Mouse (Mus musculus): ENCODE results near the gene Vil1. TPM values are rescaled to one million over a fixed set of nuclear protein-coding genes. Genes with fewer than 3 reads are reported as not detected.

Vil1 gene
- polyA plus RNA-seq, 1 experiment from 2014 or later, result 5.9 TPM

- no peak overlapping the region for H3K9ac ChIP-seq (replicated peaks; ENCODE audit: low read depth, low read length)
- ATAC-seq (ENCODE audit: insufficient number of reproducible peaks, insufficient read depth, low FRiP score, low read depth), result no peak
- H3K27ac ChIP-seq (ENCODE audit: low read length), result no peak overlapping the region
- H3K4me3 ChIP-seq (ENCODE audit: low read depth, low read length), result no peak overlapping the region
- no peaks in the 10 kb centered on the region for H3K4me1 ChIP-seq (ENCODE audit: control insufficient read depth, insufficient read depth, low read length)
- no peak overlapping the region for H3K4me2 ChIP-seq (replicated peaks; ENCODE audit: low read depth, low read length)
- 53% methylated on average over 8 of the region's 8 CpGs for WGBS
- H3K36me3 ChIP-seq (ENCODE audit: control insufficient read depth, insufficient read depth, low read length), result peaks cover 45% of the 10 kb centered on the region
- H3K27me3 ChIP-seq (ENCODE audit: control insufficient read depth, insufficient read depth, low read length), result no peaks in the 10 kb centered on the region
- no peaks in the 10 kb centered on the region for H3K9me3 ChIP-seq (ENCODE audit: control insufficient read depth, low read depth, low read length)
Observed at GRCm38 (mm10) chr1:74437702-74438427, 28.7 kb downstream of the Vil1 start.

- Histone ChIP-seq H3K4me2 (replicated peaks; ENCODE audit: low read depth, low read length) (no peak overlapping the region), H3K4me1 (ENCODE audit: control insufficient read depth, insufficient read depth, low read length) (no peaks in the 10 kb centered on the region), H3K27me3 (ENCODE audit: control insufficient read depth, insufficient read depth, low read length) (no peaks in the 10 kb centered on the region), H3K27ac (ENCODE audit: low read length) (no peak overlapping the region), H3K9me3 (ENCODE audit: control insufficient read depth, low read depth, low read length) (no peaks in the 10 kb centered on the region), H3K9ac (replicated peaks; ENCODE audit: low read depth, low read length) (no peak overlapping the region), H3K4me3 (ENCODE audit: low read depth, low read length) (no peak overlapping the region), H3K36me3 (ENCODE audit: control insufficient read depth, insufficient read depth, low read length) (peaks cover 49% of the 10 kb centered on the region)
- no peak for ATAC-seq (ENCODE audit: insufficient number of reproducible peaks, insufficient read depth, low FRiP score, low read depth)
- 91% methylated on average over 19 of the region's 19 CpGs for WGBS
Observed at GRCm38 (mm10) chr1:74439166-74439876, 30.1 kb downstream of the Vil1 start.

GRCm38 (mm10) chr1:74444538-74444937 is 35.4 kb downstream of the Vil1 start:
- no peaks in the 10 kb centered on the region for H3K9me3 ChIP-seq (ENCODE audit: control insufficient read depth, low read depth, low read length)
- H3K9ac ChIP-seq (replicated peaks; ENCODE audit: low read depth, low read length), result no peak overlapping the region
- no peak for ATAC-seq (ENCODE audit: insufficient number of reproducible peaks, insufficient read depth, low FRiP score, low read depth)
- H3K4me2 ChIP-seq (replicated peaks; ENCODE audit: low read depth, low read length), result no peak overlapping the region
- H3K36me3 ChIP-seq (ENCODE audit: control insufficient read depth, insufficient read depth, low read length), result peaks cover 51% of the 10 kb centered on the region
- no peak overlapping the region for H3K4me3 ChIP-seq (ENCODE audit: low read depth, low read length)
- H3K27me3 ChIP-seq (ENCODE audit: control insufficient read depth, insufficient read depth, low read length), result no peaks in the 10 kb centered on the region
- no peaks in the 10 kb centered on the region for H3K4me1 ChIP-seq (ENCODE audit: control insufficient read depth, insufficient read depth, low read length)
- WGBS, result 94% methylated on average over 2 of the region's 2 CpGs
- H3K27ac ChIP-seq (ENCODE audit: low read length), result no peak overlapping the region

GRCm38 (mm10) chr1:74452611-74453045 is 43.5 kb downstream of the Vil1 start:
- peak; percentile 67 for ATAC-seq (ENCODE audit: insufficient number of reproducible peaks, insufficient read depth, low FRiP score, low read depth)
- peaks cover 56% of the 10 kb centered on the region for H3K36me3 ChIP-seq (ENCODE audit: control insufficient read depth, insufficient read depth, low read length)
- no peak overlapping the region for H3K27ac ChIP-seq (ENCODE audit: low read length)
- H3K9me3 ChIP-seq (ENCODE audit: control insufficient read depth, low read depth, low read length), result no peaks in the 10 kb centered on the region
- no peak overlapping the region for H3K9ac ChIP-seq (replicated peaks; ENCODE audit: low read depth, low read length)
- WGBS, result 38% methylated on average over 4 of the region's 4 CpGs
- no peaks in the 10 kb centered on the region for H3K4me1 ChIP-seq (ENCODE audit: control insufficient read depth, insufficient read depth, low read length)
- H3K4me3 ChIP-seq (ENCODE audit: low read depth, low read length), result no peak overlapping the region
- H3K27me3 ChIP-seq (ENCODE audit: control insufficient read depth, insufficient read depth, low read length), result no peaks in the 10 kb centered on the region
- H3K4me2 ChIP-seq (replicated peaks; ENCODE audit: low read depth, low read length), result no peak overlapping the region

- H3K9ac ChIP-seq (replicated peaks; ENCODE audit: low read depth, low read length), result no peak overlapping the region
- H3K27me3 ChIP-seq (ENCODE audit: control insufficient read depth, insufficient read depth, low read length), result no peaks in the 10 kb centered on the region
- 77% methylated on average over 2 of the region's 2 CpGs for WGBS
- no peak overlapping the region for H3K27ac ChIP-seq (ENCODE audit: low read length)
- ATAC-seq (ENCODE audit: insufficient number of reproducible peaks, insufficient read depth, low FRiP score, low read depth), result no peak
- no peaks in the 10 kb centered on the region for H3K4me1 ChIP-seq (ENCODE audit: control insufficient read depth, insufficient read depth, low read length)
- H3K4me2 ChIP-seq (replicated peaks; ENCODE audit: low read depth, low read length), result no peak overlapping the region
- H3K36me3 ChIP-seq (ENCODE audit: control insufficient read depth, insufficient read depth, low read length), result peaks cover 36% of the 10 kb centered on the region
- no peaks in the 10 kb centered on the region for H3K9me3 ChIP-seq (ENCODE audit: control insufficient read depth, low read depth, low read length)
- no peak overlapping the region for H3K4me3 ChIP-seq (ENCODE audit: low read depth, low read length)
Observed at GRCm38 (mm10) chr1:74460273-74460672, 51.1 kb downstream of the Vil1 start.

MicroRNA genes within 50 kb of the gene (microRNA counts, 519-probe panel; counts per million panel counts)
- 3,790 counts per million, percentile 76 among the panel's probes with 10 or more counts for microRNA mmu-miR-26b

Small RNA genes within 50 kb of the gene (microRNA-seq; reads per million reads assigned to microRNA genes)
- gene Mir26b, result 44,205 reads per million, percentile 99 among the genes with 10 or more reads in this experiment

Other genes with a start within 250 kb of the Vil1 start
- gene Cxcr1, start 214.7 kb upstream of the Vil1 start, polyA plus RNA-seq (2014; fragmentation: Nextera tagmentation; extraction: Ambion mirVana), result not detected in 2 replicates
- gene Arpc2, start 173.3 kb upstream of the Vil1 start, polyA plus RNA-seq (2014; fragmentation: Nextera tagmentation; extraction: Ambion mirVana), result 406 and 429 TPM in 2 replicates
- 3.5 and 4.1 TPM in 2 replicates for gene Gpbar1, start 130.8 kb upstream of the Vil1 start, polyA plus RNA-seq (2014; fragmentation: Nextera tagmentation; extraction: Ambion mirVana)
- gene Aamp, start 124.6 kb upstream of the Vil1 start, polyA plus RNA-seq (2014; fragmentation: Nextera tagmentation; extraction: Ambion mirVana), result 240 and 261 TPM in 2 replicates
- 122 and 132 TPM in 2 replicates for gene Pnkd, start 124.4 kb upstream of the Vil1 start, polyA plus RNA-seq (2014; fragmentation: Nextera tagmentation; extraction: Ambion mirVana)
- 50.1 and 53.9 TPM in 2 replicates for gene Tmbim1, start 103.8 kb upstream of the Vil1 start, polyA plus RNA-seq (2014; fragmentation: Nextera tagmentation; extraction: Ambion mirVana)
- gene Catip, start 47.3 kb upstream of the Vil1 start, polyA plus RNA-seq (2014; fragmentation: Nextera tagmentation; extraction: Ambion mirVana), result 0.69 and 0.81 TPM in 2 replicates
- 5.3 and 6.1 TPM in 2 replicates for gene Slc11a1, start 34.2 kb upstream of the Vil1 start, polyA plus RNA-seq (2014; fragmentation: Nextera tagmentation; extraction: Ambion mirVana)
- 88.0 and 90.7 TPM in 2 replicates for gene Ctdsp1, start 17.9 kb upstream of the Vil1 start, polyA plus RNA-seq (2014; fragmentation: Nextera tagmentation; extraction: Ambion mirVana)
- 70.3 and 72.3 TPM in 2 replicates for gene Cnot9, start 96.7 kb downstream of the Vil1 start, polyA plus RNA-seq (2014; fragmentation: Nextera tagmentation; extraction: Ambion mirVana)
- gene Plcd4, start 133.5 kb downstream of the Vil1 start, polyA plus RNA-seq (2014; fragmentation: Nextera tagmentation; extraction: Ambion mirVana), result 0.83 TPM in 1 of 2 replicates, not detected in the other
- gene Usp37, start 134.9 kb downstream of the Vil1 start, polyA plus RNA-seq (2014; fragmentation: Nextera tagmentation; extraction: Ambion mirVana), result 40.5 and 43.0 TPM in 2 replicates
- 8.4 and 9.5 TPM in 2 replicates for gene Zfp142, start 178.9 kb downstream of the Vil1 start, polyA plus RNA-seq (2014; fragmentation: Nextera tagmentation; extraction: Ambion mirVana)
- 18.5 and 20.0 TPM in 2 replicates for gene Bcs1l, start 178.9 kb downstream of the Vil1 start, polyA plus RNA-seq (2014; fragmentation: Nextera tagmentation; extraction: Ambion mirVana)
- 7.0 and 9.1 TPM in 2 replicates for gene Rnf25, start 192.0 kb downstream of the Vil1 start, polyA plus RNA-seq (2014; fragmentation: Nextera tagmentation; extraction: Ambion mirVana)
- 8.4 and 8.9 TPM in 2 replicates for gene Stk36, start 192.1 kb downstream of the Vil1 start, polyA plus RNA-seq (2014; fragmentation: Nextera tagmentation; extraction: Ambion mirVana)